Mouse (Mus musculus): Measurements from ENCODE around the gene Srgap3.

DNA sequence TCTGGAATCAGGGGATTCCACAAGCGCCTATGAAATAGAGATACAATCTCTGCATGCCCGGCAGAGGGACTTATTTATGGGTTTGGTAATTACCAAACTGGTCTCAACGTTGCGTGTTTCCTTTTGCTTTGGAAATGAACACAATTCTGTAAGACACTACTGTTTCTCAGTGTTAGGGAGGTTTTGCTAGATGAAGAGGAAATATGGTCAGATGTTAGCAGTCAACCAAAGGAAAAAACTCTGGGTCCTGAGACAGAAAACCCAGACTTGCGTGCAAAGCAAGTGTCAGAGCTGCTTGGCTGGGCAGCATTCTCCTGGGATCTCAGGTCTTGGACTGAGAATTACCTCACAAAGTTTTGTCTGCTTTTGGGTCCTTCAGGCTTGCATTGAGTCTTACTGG is 34.5 kb downstream of the Srgap3 start:
- no peak for TF ChIP-seq CTCF (conservative IDR thresholded peaks at IDR 0.05; ENCODE audit: low read length)
- no peak for TF ChIP-seq NANOG (IDR thresholded peaks at IDR 0.05; ENCODE audit: borderline replicate concordance, low read length)
- TF ChIP-seq POU5F1 (IDR thresholded peaks at IDR 0.05; ENCODE audit: borderline replicate concordance, low read length): no peak

Data from E14TG2a.4 (cell line).